Mouse (Mus musculus): Measurements from ENCODE around the gene Fam229b. TPM values are rescaled to one million over a fixed set of nuclear protein-coding genes. Genes with fewer than 3 reads are reported as not detected.

The Fam229b gene
- polyA plus RNA-seq, 1 experiment from 2014 or later, result 1.3 TPM

GRCm38 (mm10) chr10:39108837-39109488 lies 24.8 kb downstream of the Fam229b start:
- H3K9ac ChIP-seq (replicated peaks), result no peak overlapping the region
- H3K27me3 ChIP-seq (ENCODE audit: insufficient read depth, low read length), result no peaks in the 10 kb centered on the region
- H3K4me1 ChIP-seq (ENCODE audit: insufficient read depth), result no peaks in the 10 kb centered on the region
- WGBS (ENCODE audit: insufficient replicate concordance), result 40% methylated on average over 10 of the region's 10 CpGs
- H3K27ac ChIP-seq (ENCODE audit: low read depth), result no peak overlapping the region
- no peak for ATAC-seq
- H3K4me2 ChIP-seq (ENCODE audit: low read depth, low read length), result no peak overlapping the region
- no peak for DNase-seq
- no peaks in the 10 kb centered on the region for H3K36me3 ChIP-seq (replicated peaks; ENCODE audit: insufficient read depth, low read length)
- no peak for TF ChIP-seq EP300 (IDR thresholded peaks at IDR 0.05; ENCODE audit: low read depth)
- TF ChIP-seq CTCF (IDR thresholded peaks at IDR 0.05; ENCODE audit: low read depth), result no peak
- no peak overlapping the region for H3K4me3 ChIP-seq (ENCODE audit: low read depth, low read length)
- H3K9me3 ChIP-seq (ENCODE audit: low read length), result no peaks in the 10 kb centered on the region

GRCm38 (mm10) chr10:39106935-39107334 lies 26.8 kb downstream of the Fam229b start:
- no peaks in the 10 kb centered on the region for H3K36me3 ChIP-seq (replicated peaks; ENCODE audit: insufficient read depth, low read length)
- DNase-seq, result no peak
- WGBS (ENCODE audit: insufficient replicate concordance), result 71% methylated on average over 4 of the region's 4 CpGs

GRCm38 (mm10) chr10:39106413-39106812 lies 27.3 kb downstream of the Fam229b start:
- Histone ChIP-seq H3K9me3 (ENCODE audit: low read length) (no peaks in the 10 kb centered on the region), H3K27me3 (ENCODE audit: insufficient read depth, low read length) (no peaks in the 10 kb centered on the region), H3K36me3 (replicated peaks; ENCODE audit: insufficient read depth, low read length) (no peaks in the 10 kb centered on the region), H3K4me3 (ENCODE audit: low read depth, low read length) (no peak overlapping the region), H3K27ac (ENCODE audit: low read depth) (no peak overlapping the region), H3K4me2 (ENCODE audit: low read depth, low read length) (no peak overlapping the region), H3K4me1 (ENCODE audit: insufficient read depth) (no peaks in the 10 kb centered on the region), H3K9ac (replicated peaks) (no peak overlapping the region)
- 71% methylated on average over 3 of the region's 3 CpGs for WGBS (ENCODE audit: insufficient replicate concordance)
- no peak for ATAC-seq
- no peak for TF ChIP-seq EP300 (IDR thresholded peaks at IDR 0.05; ENCODE audit: low read depth)
- no peak for TF ChIP-seq CTCF (IDR thresholded peaks at IDR 0.05; ENCODE audit: low read depth)
- no peak for DNase-seq

More at GRCm38 (mm10) chr10:39106935-39107334, 26.8 kb downstream of the Fam229b start:
- TF ChIP-seq EP300 (IDR thresholded peaks at IDR 0.05; ENCODE audit: low read depth) (no peak), CTCF (IDR thresholded peaks at IDR 0.05; ENCODE audit: low read depth) (no peak)
- H3K9me3 ChIP-seq (ENCODE audit: low read length), result no peaks in the 10 kb centered on the region
- no peak for ATAC-seq
- H3K27ac ChIP-seq (ENCODE audit: low read depth), result no peak overlapping the region
- no peaks in the 10 kb centered on the region for H3K4me1 ChIP-seq (ENCODE audit: insufficient read depth)
- H3K4me2 ChIP-seq (ENCODE audit: low read depth, low read length), result no peak overlapping the region
- H3K9ac ChIP-seq (replicated peaks), result no peak overlapping the region
- no peaks in the 10 kb centered on the region for H3K27me3 ChIP-seq (ENCODE audit: insufficient read depth, low read length)
- H3K4me3 ChIP-seq (ENCODE audit: low read depth, low read length), result no peak overlapping the region

- no peak overlapping the region for H3K4me2 ChIP-seq (ENCODE audit: low read depth, low read length)
- no peak for DNase-seq
- no peaks in the 10 kb centered on the region for H3K9me3 ChIP-seq (ENCODE audit: low read length)
- WGBS (ENCODE audit: insufficient replicate concordance), result 83% methylated on average over 8 of the region's 8 CpGs
- no peak overlapping the region for H3K4me3 ChIP-seq (ENCODE audit: low read depth, low read length)
- no peak overlapping the region for H3K9ac ChIP-seq (replicated peaks)
- H3K27me3 ChIP-seq (ENCODE audit: insufficient read depth, low read length), result no peaks in the 10 kb centered on the region
- H3K27ac ChIP-seq (ENCODE audit: low read depth), result no peak overlapping the region
- ATAC-seq, result no peak
- no peaks in the 10 kb centered on the region for H3K4me1 ChIP-seq (ENCODE audit: insufficient read depth)
- TF ChIP-seq CTCF (IDR thresholded peaks at IDR 0.05; ENCODE audit: low read depth) (no peak), EP300 (IDR thresholded peaks at IDR 0.05; ENCODE audit: low read depth) (no peak)
- no peaks in the 10 kb centered on the region for H3K36me3 ChIP-seq (replicated peaks; ENCODE audit: insufficient read depth, low read length)
Measured at GRCm38 (mm10) chr10:39104803-39105449, 28.8 kb downstream of the Fam229b start.

GRCm38 (mm10) chr10:39098746-39099145 lies 35.0 kb downstream of the Fam229b start:
- ATAC-seq (no peak), DNase-seq (no peak)
- H3K4me2 ChIP-seq (ENCODE audit: low read depth, low read length), result no peak overlapping the region
- no peak overlapping the region for H3K9ac ChIP-seq (replicated peaks)
- no peak overlapping the region for H3K27ac ChIP-seq (ENCODE audit: low read depth)
- H3K4me3 ChIP-seq (ENCODE audit: low read depth, low read length), result no peak overlapping the region
- TF ChIP-seq EP300 (IDR thresholded peaks at IDR 0.05; ENCODE audit: low read depth), result no peak
- no peak for TF ChIP-seq CTCF (IDR thresholded peaks at IDR 0.05; ENCODE audit: low read depth)
- WGBS (ENCODE audit: insufficient replicate concordance), result 89% methylated on average over 10 of the region's 10 CpGs
- H3K9me3 ChIP-seq (ENCODE audit: low read length), result no peaks in the 10 kb centered on the region
- H3K36me3 ChIP-seq (replicated peaks; ENCODE audit: insufficient read depth, low read length), result no peaks in the 10 kb centered on the region
- no peaks in the 10 kb centered on the region for H3K4me1 ChIP-seq (ENCODE audit: insufficient read depth)
- H3K27me3 ChIP-seq (ENCODE audit: insufficient read depth, low read length), result no peaks in the 10 kb centered on the region

- whole genome bisulfite sequencing (ENCODE audit: insufficient replicate concordance), result 81% methylated on average over 9 of the region's 9 CpGs
Measured at GRCm38 (mm10) chr10:39096981-39097380, 36.7 kb downstream of the Fam229b start.

More at GRCm38 (mm10) chr10:39096981-39097380, 36.7 kb downstream of the Fam229b start:
- Histone ChIP-seq H3K4me1 (ENCODE audit: insufficient read depth) (no peaks in the 10 kb centered on the region), H3K27ac (ENCODE audit: low read depth) (no peak overlapping the region), H3K27me3 (ENCODE audit: insufficient read depth, low read length) (no peaks in the 10 kb centered on the region), H3K9me3 (ENCODE audit: low read length) (no peaks in the 10 kb centered on the region), H3K36me3 (replicated peaks; ENCODE audit: insufficient read depth, low read length) (no peaks in the 10 kb centered on the region), H3K4me3 (ENCODE audit: low read depth, low read length) (no peak overlapping the region), H3K4me2 (ENCODE audit: low read depth, low read length) (no peak overlapping the region), H3K9ac (replicated peaks) (no peak overlapping the region)
- DNase-seq, result no peak
- no peak for TF ChIP-seq EP300 (IDR thresholded peaks at IDR 0.05; ENCODE audit: low read depth)
- TF ChIP-seq CTCF (IDR thresholded peaks at IDR 0.05; ENCODE audit: low read depth), result peak; percentile 36
- ATAC-seq, result no peak

Measured in liver, postnatal 0 days (tissue).